ENCODE assay signal across 1 mouse cellular context in genomic region chr9:44085276-44085675, GRCm38 (mm10).
TF ChIP-seq lines count a peak whose summit lies in the region.

No protein-coding gene starts in this region.

TF ChIP-seq in CH12.LX, 34 proteins besides CTCF, POLR2A, EP300 and RAD21 (continued from another document):
- TF ChIP-seq USF1 (IDR thresholded peaks at IDR 0.05; ENCODE audit: low read depth, low read length) (no peak), GABPA (IDR thresholded peaks at IDR 0.05; ENCODE audit: insufficient replicate concordance, low read depth, low read length) (no peak), USF2 (conservative IDR thresholded peaks at IDR 0.05; ENCODE audit: low read depth, low read length) (no peak), MAFK (IDR thresholded peaks at IDR 0.05; ENCODE audit: insufficient replicate concordance, low read length) (no peak), IRF4 (IDR thresholded peaks at IDR 0.05; ENCODE audit: low read depth, low read length) (no peak)
